In genomic region chr11:86950491-86950890, GRCm38 (mm10) we compare ENCODE assay signal across 10 mouse cellular contexts. TPM values are rescaled to one million over a fixed set of nuclear protein-coding genes. Genes with fewer than 3 reads are reported as not detected.
DNase-seq lines count a peak whose midpoint lies in the region; ATAC-seq and TF ChIP-seq lines count a peak whose summit lies in the region.
"Had no signal": no experiment of that assay in that cellular context is flagged by ENCODE, and none has a peak within 500 bp of the region (broad histone marks: within the 10 kb centered on the region; RNA-seq: fewer than 3 reads in every experiment).

No protein-coding gene starts in this region.

- no peaks in the 10 kb centered on the region for H3K36me3 ChIP-seq in forebrain, embryonic 13.5 days (ENCODE audit: poor library complexity, severe bottlenecking)
- 0 out of 2 replicates have a peak, but pooled peaks cover 5% of the 10 kb centered on the region for H3K36me3 ChIP-seq in forebrain, embryonic 12.5 days (replicated peaks)
- H3K36me3 ChIP-seq in lung, postnatal 0 days (ENCODE audit: insufficient read depth, low read length): no peaks in the 10 kb centered on the region
- H3K36me3 ChIP-seq in heart, embryonic 16.5 days (ENCODE audit: control insufficient read depth, insufficient read depth): peaks cover 10% of the 10 kb centered on the region
- H3K36me3 ChIP-seq in neural tube, embryonic 15.5 days: no peaks in the 10 kb centered on the region

- no peak overlapping the region for H3K4me3 ChIP-seq in forebrain, embryonic 13.5 days
- no peak overlapping the region for H3K4me3 ChIP-seq in forebrain, embryonic 12.5 days (replicated peaks)
- no peak overlapping the region for H3K4me3 ChIP-seq in lung, postnatal 0 days (ENCODE audit: low read depth, low read length)
- H3K4me3 ChIP-seq in heart, embryonic 16.5 days (ENCODE audit: low read length): no peak overlapping the region
- no peak overlapping the region for H3K4me3 ChIP-seq in neural tube, embryonic 15.5 days (replicated peaks)

- no peaks in the 10 kb centered on the region for H3K9me3 ChIP-seq in forebrain, embryonic 13.5 days (replicated peaks)
- no peaks in the 10 kb centered on the region for H3K9me3 ChIP-seq in forebrain, embryonic 12.5 days
- H3K9me3 ChIP-seq in lung, postnatal 0 days (ENCODE audit: low read length): no peaks in the 10 kb centered on the region
- H3K9me3 ChIP-seq in heart, embryonic 16.5 days (replicated peaks; ENCODE audit: control insufficient read depth, low read length): no peaks in the 10 kb centered on the region
- no peaks in the 10 kb centered on the region for H3K9me3 ChIP-seq in neural tube, embryonic 15.5 days (replicated peaks)

- intact Hi-C loops in left cerebral cortex, postnatal 25 days (cut with DNase I): no loop called here

- peaks cover 20% of the 10 kb centered on the region for H3K4me1 ChIP-seq in forebrain, embryonic 13.5 days
- H3K4me1 ChIP-seq in forebrain, embryonic 12.5 days: peaks cover 19% of the 10 kb centered on the region
- peaks cover 8% of the 10 kb centered on the region; the same call in 1 of the 2 replicates for H3K4me1 ChIP-seq in lung, postnatal 0 days (ENCODE audit: insufficient read depth, low read depth, low read length)
- H3K4me1 ChIP-seq in heart, embryonic 16.5 days (ENCODE audit: control insufficient read depth, insufficient read depth, low read length): peaks cover 61% of the 10 kb centered on the region
- peaks cover 25% of the 10 kb centered on the region for H3K4me1 ChIP-seq in neural tube, embryonic 15.5 days

- ATAC-seq in forebrain, embryonic 13.5 days: no peak
- ATAC-seq in forebrain, embryonic 12.5 days (ENCODE audit: low FRiP score): no peak
- no peak for ATAC-seq in lung, postnatal 0 days
- ATAC-seq in heart, embryonic 16.5 days (replicated peaks; ENCODE audit: extremely low read depth, insufficient read depth, low FRiP score): 0 out of 2 replicates have a peak, but pooled peaks have one; percentile 2
- no peak for ATAC-seq in neural tube, embryonic 15.5 days (ENCODE audit: low FRiP score)
- no peak for ATAC-seq in activated CD4-positive, CD25-positive, alpha-beta regulatory T cell, adult 4 months
- ATAC-seq: Patski had no signal

- TF ChIP-seq CTCF in lung, postnatal 0 days (IDR thresholded peaks at IDR 0.05): no peak

- H3K27ac ChIP-seq in forebrain, embryonic 13.5 days: peak overlapping the region; percentile 48
- no peak overlapping the region for H3K27ac ChIP-seq in forebrain, embryonic 12.5 days
- H3K27ac ChIP-seq in lung, postnatal 0 days (ENCODE audit: low read length): peak overlapping the region; percentile 59
- peak overlapping the region; percentile 89 for H3K27ac ChIP-seq in heart, embryonic 16.5 days (ENCODE audit: low read length)
- peak overlapping the region; percentile 34; the same call in 1 of the 2 replicates for H3K27ac ChIP-seq in neural tube, embryonic 15.5 days (replicated peaks)

- no peak for TF ChIP-seq EP300 in lung, postnatal 0 days (IDR thresholded peaks at IDR 0.05)

- H3K9ac ChIP-seq in forebrain, embryonic 13.5 days: no peak overlapping the region
- no peak overlapping the region for H3K9ac ChIP-seq in forebrain, embryonic 12.5 days
- no peak overlapping the region for H3K9ac ChIP-seq in lung, postnatal 0 days (replicated peaks; ENCODE audit: low read depth)
- peak overlapping the region; percentile 36 for H3K9ac ChIP-seq in heart, embryonic 16.5 days (ENCODE audit: low read length)
- H3K9ac ChIP-seq in neural tube, embryonic 15.5 days (replicated peaks): no peak overlapping the region

- no peak for DNase-seq in lung, postnatal 0 days (ENCODE audit: low spot score)
- no peak for DNase-seq in lung, postnatal 14 days
- DNase-seq in left cerebral cortex, postnatal 25 days (ENCODE audit: low spot score in 2 of 2): no peak
- DNase-seq: spleen, adult 18-20 months had no signal

- 86% methylated on average over 3 of the region's 3 CpGs for WGBS in forebrain, embryonic 13.5 days
- 83% methylated on average over 3 of the region's 3 CpGs for WGBS in forebrain, embryonic 12.5 days
- WGBS in lung, postnatal 0 days: 52% methylated on average over 3 of the region's 3 CpGs
- WGBS in heart, embryonic 16.5 days: 55% methylated on average over 3 of the region's 3 CpGs
- 69% methylated on average over 3 of the region's 3 CpGs for WGBS in neural tube, embryonic 15.5 days

- no peaks in the 10 kb centered on the region for H3K27me3 ChIP-seq in forebrain, embryonic 13.5 days
- no peaks in the 10 kb centered on the region for H3K27me3 ChIP-seq in forebrain, embryonic 12.5 days
- H3K27me3 ChIP-seq in lung, postnatal 0 days (replicated peaks; ENCODE audit: insufficient read depth, low read length): no peaks in the 10 kb centered on the region
- H3K27me3 ChIP-seq in heart, embryonic 16.5 days (ENCODE audit: control insufficient read depth, insufficient read depth, low read length): no peaks in the 10 kb centered on the region
- H3K27me3 ChIP-seq in neural tube, embryonic 15.5 days (replicated peaks): no peaks in the 10 kb centered on the region
- H3K27me3 ChIP-seq: Patski had no signal

- no peak overlapping the region for H3K4me2 ChIP-seq in forebrain, embryonic 13.5 days
- no peak overlapping the region for H3K4me2 ChIP-seq in forebrain, embryonic 12.5 days
- H3K4me2 ChIP-seq in lung, postnatal 0 days (replicated peaks; ENCODE audit: low read depth, low read length): no peak overlapping the region
- no peak overlapping the region for H3K4me2 ChIP-seq in heart, embryonic 16.5 days (ENCODE audit: low read depth, low read length)
- H3K4me2 ChIP-seq in neural tube, embryonic 15.5 days: no peak overlapping the region

RNA-seq across cellular contexts. Expression of gene Ypel2, which starts 43.0 kb away (rescaled TPM):
- polyA plus RNA-seq in forebrain, embryonic 13.5 days (2015; fragmentation: Nextera tagmentation; extraction: Ambion mirVana): 7.4 and 7.7 TPM in 2 replicates
- 8.1 and 8.3 TPM in 2 replicates for polyA plus RNA-seq in forebrain, embryonic 12.5 days (2016; fragmentation: Nextera tagmentation; extraction: Ambion mirVana)
- polyA plus RNA-seq in lung, postnatal 0 days (2015; fragmentation: Nextera tagmentation; extraction: Ambion mirVana): 8.5 and 9.5 TPM in 2 replicates
- polyA plus RNA-seq in heart, embryonic 16.5 days (2015; fragmentation: Nextera tagmentation; extraction: Ambion mirVana): 22.5 and 24.2 TPM in 2 replicates
- 3.4 and 4.1 TPM in 2 replicates for polyA plus RNA-seq in neural tube, embryonic 15.5 days (2015; fragmentation: Nextera tagmentation; extraction: Ambion mirVana)
- 1 to 10 TPM; 5.0 to 8.5 TPM for polyA plus RNA-seq in activated CD4-positive, CD25-positive, alpha-beta regulatory T cell, adult 4 months (2017; shearing (Covaris generic))
- 10 to 100 TPM; 49.8 to 61.2 TPM for total RNA-seq in left cerebral cortex, postnatal 25 days (2021)
